Mouse (Mus musculus): ENCODE measurements at regions not wholly inside any gene's neighbourhood (a gene's known extent, or its start where the extent isn't known, plus 50 kb on each side); places are given as distances from the start of the nearest gene placed in this dataset.

GRCm38 (mm10) chr6:37724240-37724639 lies 146.4 kb upstream of the Trim24 start:
- TF ChIP-seq CTCF (IDR thresholded peaks at IDR 0.05; ENCODE audit: low read depth, low read length) (no peak), POLR2A (IDR thresholded peaks at IDR 0.05; ENCODE audit: borderline replicate concordance, low read depth, low read length) (no peak)
